Mouse (Mus musculus) 3134 (cell line): ENCODE results near the gene Mfrp.
A peak's percentile ranks its signal among the peaks of the same experiment; 100 is the strongest.

Experiments used
- DNase-seq: peaks from one replicate; pipeline ENCODE4 v3.0.0-alpha.2; 2011; ENCODE audit warnings: low spot score; ENCODE audit not compliant: insufficient read length; ENCODE audit errors: extremely low read depth

Gene Mfrp

DNA sequence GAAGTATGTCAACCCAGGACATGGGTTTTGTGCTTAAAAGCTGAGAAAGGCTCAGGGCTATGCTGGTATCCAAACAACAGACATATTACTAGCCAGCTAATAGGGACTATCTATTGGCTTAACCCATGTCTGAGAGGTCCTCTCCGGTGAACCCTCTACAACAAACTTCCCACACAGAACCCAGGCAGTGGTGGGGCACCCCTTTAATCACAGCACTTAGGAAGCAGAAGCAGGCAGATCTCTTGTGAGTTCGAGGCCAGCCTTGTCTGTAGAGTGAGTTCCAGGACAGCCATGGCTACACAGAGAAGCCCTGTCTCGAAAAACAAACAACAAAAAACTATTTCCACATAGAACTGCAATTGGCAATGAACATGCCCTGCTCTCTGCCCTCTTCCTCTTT lies 25.2 kb downstream of the Mfrp start:
- DNase-seq: no peak

- no peak for DNase-seq
Observed at GRCm38 (mm10) chr9:44127351-44127801, 25.8 kb downstream of the Mfrp start.

DNA sequence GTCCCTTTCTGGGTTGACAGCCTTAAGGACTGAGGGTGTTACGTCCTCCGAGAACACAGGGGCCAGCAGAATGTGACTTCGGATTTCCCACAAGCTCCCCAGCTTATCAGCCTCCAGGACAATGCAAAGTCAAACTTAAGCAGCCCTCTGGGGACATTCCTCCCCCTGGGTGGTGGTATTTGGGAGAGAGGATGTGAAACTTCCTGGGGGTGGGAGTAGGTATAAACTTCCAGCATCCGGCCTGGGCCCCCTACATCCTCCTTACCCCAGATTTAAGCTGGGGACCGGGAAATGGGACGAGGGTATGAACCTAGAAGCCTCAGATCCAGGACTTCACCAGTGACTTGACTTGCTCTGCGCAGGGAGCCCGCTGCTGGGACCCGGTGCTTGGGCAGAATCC lies 28.1 kb downstream of the Mfrp start:
- no peak for DNase-seq

GRCm38 (mm10) chr9:44130034-44130433 lies 28.5 kb downstream of the Mfrp start:
- peak; percentile 77 for DNase-seq

GRCm38 (mm10) chr9:44130581-44131275 lies 29.2 kb downstream of the Mfrp start:
- DNase-seq: peak; percentile 41

- no peak for DNase-seq
Observed at GRCm38 (mm10) chr9:44131276-44131590, 29.7 kb downstream of the Mfrp start.

GRCm38 (mm10) chr9:44132200-44132599 lies 30.7 kb downstream of the Mfrp start:
- no peak for DNase-seq

- no peak for DNase-seq
Observed at GRCm38 (mm10) chr9:44133287-44133686, 31.8 kb downstream of the Mfrp start.

DNA sequence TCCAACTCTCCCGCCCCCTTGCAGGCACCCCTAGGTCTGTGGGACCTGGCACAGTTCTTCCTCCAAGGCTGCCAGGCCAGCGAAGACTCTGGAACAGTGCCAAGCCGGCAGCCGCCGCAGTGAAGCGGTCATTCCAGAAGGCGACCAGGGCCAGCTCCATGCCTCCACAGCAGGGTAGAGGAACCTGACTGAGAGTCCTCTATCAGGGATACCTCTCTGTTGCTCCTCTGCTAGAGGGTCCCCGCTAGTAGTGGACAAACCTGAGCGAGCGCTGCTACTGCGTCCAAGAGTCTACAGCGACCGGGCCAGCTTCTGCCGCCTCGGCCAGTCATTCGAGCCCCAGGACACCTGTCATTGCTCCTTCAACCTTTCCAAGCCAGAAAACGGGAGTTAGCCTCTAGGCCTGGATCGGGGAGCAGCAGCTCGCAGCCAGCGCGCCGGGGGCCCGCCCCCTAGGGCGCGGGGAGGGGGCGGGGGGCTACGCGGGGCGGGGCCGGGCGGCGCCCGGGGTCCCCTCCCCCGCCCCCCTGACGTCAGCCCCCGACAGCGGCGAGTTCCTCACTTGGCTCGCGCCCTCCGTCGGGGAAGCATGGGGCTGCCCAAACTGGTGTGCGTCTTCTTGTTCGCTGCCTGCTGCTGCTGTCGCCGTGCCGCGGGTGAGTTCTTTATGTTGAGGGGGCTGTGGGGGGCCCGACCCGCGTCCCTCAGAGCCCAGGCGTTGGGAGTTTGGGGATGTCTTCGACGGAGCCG lies 32.7 kb downstream of the Mfrp start, which contains the start of gene Mcam:
Gene Mcam (plus strand): TSS at position 369 of the 750 bp plus-strand sequence.
- peak; percentile 70 for DNase-seq

DNA sequence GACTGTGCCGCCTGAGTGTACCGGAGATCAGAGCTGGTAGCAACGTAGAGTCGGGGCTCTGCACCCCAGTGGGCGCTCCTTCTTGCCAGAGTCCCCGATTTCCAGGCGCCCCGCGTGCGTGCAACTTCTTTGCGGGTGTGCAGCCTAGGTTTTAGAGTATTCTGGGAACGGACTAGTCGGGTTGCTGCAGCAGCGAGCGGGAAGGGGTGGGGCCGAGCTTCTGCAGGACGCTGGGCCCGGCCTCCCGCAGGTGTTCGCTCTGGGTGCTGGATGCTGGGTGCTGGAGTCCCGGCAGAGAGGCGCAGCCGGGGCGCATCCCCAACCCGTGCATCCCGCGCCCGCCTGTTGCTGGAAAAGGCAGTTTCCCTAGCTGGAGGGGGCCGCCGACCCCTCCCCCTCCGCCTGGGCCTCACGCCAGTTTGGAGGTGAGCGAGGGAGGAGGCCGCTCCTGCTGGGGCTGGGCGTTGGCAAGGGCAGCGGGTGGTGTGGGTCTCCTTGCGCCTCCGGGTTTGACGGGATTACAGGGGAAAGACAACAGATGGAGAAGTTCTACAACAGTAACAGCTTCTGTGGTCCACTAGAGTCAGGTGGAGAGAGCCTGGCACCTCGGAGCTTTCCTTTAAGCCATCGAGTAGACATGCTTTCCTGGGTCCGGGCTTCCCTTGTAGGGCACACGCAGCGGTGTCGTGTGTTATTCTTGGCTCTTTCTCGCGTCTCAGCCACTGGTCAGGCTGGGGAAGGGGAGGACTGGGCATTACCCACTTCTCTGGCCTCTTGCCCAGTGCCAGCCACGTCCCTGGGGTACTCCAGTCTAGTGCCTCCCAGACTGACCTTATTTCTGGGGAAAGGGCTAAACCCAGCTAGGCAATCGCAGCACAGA lies 33.6 kb downstream of the Mfrp start:
- peak; percentile 62 for DNase-seq

GRCm38 (mm10) chr9:44135731-44136411 lies 34.3 kb downstream of the Mfrp start:
- DNase-seq: no peak

- no peak for DNase-seq
Observed at GRCm38 (mm10) chr9:44137846-44138245, 36.3 kb downstream of the Mfrp start.

DNA sequence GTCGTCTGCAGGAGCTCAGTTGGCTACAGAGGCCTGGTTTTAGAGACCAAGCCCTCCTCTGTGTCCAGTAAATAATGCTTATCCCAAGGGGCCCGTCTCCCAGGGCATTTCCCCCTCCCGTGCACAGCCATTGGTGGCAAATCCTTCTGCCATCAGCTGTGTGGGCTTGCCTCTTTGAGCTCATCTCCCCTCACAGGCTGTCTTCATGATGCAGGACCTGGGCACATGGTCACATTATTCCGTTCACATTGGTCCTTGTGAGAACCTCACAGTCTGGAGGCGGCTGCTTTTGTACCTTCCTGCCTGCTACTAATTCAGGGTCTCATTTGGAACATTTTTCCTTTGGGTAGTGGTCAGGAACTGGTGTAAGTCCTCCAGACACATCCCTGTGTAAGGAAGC lies 40.4 kb downstream of the Mfrp start:
- DNase-seq: no peak

GRCm38 (mm10) chr9:44143421-44143820 lies 41.9 kb downstream of the Mfrp start:
- DNase-seq: no peak

- no peak for DNase-seq
Observed at GRCm38 (mm10) chr9:44144023-44144717, 42.6 kb downstream of the Mfrp start.

GRCm38 (mm10) chr9:44144718-44145060 lies 43.2 kb downstream of the Mfrp start:
- DNase-seq: no peak

DNA sequence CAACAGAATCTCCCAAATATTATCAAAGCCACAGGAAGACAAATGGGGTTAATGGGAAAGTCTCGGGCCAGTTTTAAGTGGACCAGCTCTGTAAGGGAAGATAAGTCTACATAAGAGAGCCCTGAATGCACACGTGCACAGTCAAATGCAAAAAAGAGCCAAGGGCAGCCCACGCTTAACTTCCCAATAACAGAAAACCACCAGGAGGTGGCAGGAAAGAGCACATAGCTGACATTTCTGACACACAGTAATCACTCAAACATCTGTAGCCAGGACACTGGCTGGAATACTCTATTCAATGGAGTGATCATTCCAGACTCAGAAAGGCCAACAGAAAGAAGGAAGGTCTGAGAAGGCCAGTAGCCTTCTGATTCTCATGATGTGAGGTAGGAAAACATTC lies 45.8 kb downstream of the Mfrp start:
- no peak for DNase-seq
